Mouse (Mus musculus): ENCODE measurements around the gene Shisa7.
A peak's percentile ranks its signal among the peaks of the same experiment; 100 is the strongest.

- TF ChIP-seq CTCF (IDR thresholded peaks at IDR 0.05; ENCODE audit: low read depth, low read length) (peak; percentile 46), POLR2A (IDR thresholded peaks at IDR 0.05; ENCODE audit: extremely low read depth, insufficient read depth, low read length) (no peak)
Observed at GRCm38 (mm10) chr7:4788499-4789435, 55.7 kb downstream of the Shisa7 start.
